Mouse (Mus musculus): Measurements from ENCODE around the gene Dscam. TPM values are rescaled to one million over a fixed set of nuclear protein-coding genes. Genes with fewer than 3 reads are reported as not detected.

Dscam gene
- polyA plus RNA-seq, 1 experiment from 2014 or later = not detected

DNA sequence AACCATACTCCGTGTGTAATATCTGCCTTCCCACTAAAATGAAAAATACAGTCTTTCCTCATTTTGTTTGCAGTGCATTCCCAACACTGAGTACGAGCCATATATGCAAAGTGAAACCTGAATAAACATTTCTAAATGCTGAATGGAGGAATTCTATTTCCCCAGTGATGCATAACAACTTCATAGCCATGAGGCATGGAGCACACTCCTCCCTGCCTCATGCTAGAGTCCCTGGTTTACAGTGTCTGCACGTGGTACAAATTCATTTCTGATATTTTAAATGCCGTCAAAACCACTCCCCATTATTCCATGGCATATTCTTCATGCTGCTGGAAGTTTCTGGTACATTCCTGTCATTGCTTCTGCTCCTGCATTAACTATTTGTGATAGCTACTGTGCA, 552.8 kb downstream of the Dscam start:
- Histone ChIP-seq H3K4me2 (no peak overlapping the region), H3K36me3 (no peaks in the 10 kb centered on the region), H3K4me3 (no peak overlapping the region), H3K27ac (ENCODE audit: poor library complexity, severe bottlenecking) (no peak overlapping the region), H3K4me1 (replicated peaks) (peaks cover 7% of the 10 kb centered on the region), H3K9ac (no peak overlapping the region), H3K9me3 (replicated peaks) (0 out of 2 replicates have a peak, but pooled peaks cover 3% of the 10 kb centered on the region), H3K27me3 (replicated peaks) (no peaks in the 10 kb centered on the region)
- no peak for ATAC-seq (ENCODE audit: insufficient number of reproducible peaks, low FRiP score)
- 64% methylated on average over 4 of the region's 4 CpGs for WGBS

DNA sequence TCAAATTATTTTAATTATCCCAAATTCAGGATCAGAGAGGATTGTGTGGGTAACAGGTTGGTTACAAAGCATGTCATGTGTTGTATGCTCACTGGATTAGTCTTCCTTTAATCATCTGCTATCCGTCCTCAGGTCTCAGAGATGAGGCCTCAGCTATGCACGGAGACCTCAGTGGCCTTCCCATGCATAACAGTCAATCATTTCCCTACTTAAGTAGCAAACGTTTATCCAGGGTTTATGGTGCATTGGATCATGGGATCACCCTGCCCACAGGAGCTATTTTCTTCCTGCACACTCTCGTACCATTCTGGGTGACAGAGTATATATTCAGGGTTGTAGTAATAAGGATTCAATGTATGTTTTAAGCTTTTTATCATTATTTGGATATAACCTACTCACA, 557.3 kb downstream of the Dscam start:
- peaks cover 13% of the 10 kb centered on the region for H3K4me1 ChIP-seq (replicated peaks)
- H3K27ac ChIP-seq (ENCODE audit: poor library complexity, severe bottlenecking) = no peak overlapping the region
- no peaks in the 10 kb centered on the region for H3K36me3 ChIP-seq
- 62% methylated on average over 4 of the region's 4 CpGs for WGBS
- H3K4me3 ChIP-seq = no peak overlapping the region
- H3K4me2 ChIP-seq = no peak overlapping the region
- ATAC-seq (ENCODE audit: insufficient number of reproducible peaks, low FRiP score) = no peak
- no peak overlapping the region for H3K9ac ChIP-seq
- H3K27me3 ChIP-seq (replicated peaks) = no peaks in the 10 kb centered on the region
- H3K9me3 ChIP-seq (replicated peaks) = 0 out of 2 replicates have a peak, but pooled peaks cover 3% of the 10 kb centered on the region

DNA sequence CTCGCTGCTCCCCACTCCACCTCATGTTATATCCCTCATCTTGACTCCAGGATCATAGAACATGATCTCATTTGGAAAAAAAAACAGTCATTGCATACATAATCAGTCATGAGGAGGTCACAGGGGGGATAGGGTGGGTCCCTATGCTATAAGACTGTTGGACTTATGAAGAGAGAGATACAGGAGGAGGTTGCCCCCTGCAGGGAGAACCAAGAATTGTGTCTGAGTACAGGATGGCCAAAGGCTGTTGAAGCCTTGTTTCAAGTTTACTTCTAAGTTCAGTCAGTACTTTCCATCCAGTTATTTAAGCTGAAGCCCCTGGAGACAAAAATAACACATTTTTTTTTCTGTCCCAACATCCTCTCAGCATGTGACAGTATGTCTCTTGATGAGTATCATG, 559.7 kb downstream of the Dscam start:
- peaks cover 6% of the 10 kb centered on the region; the same call in 1 of the 2 replicates for H3K4me1 ChIP-seq (replicated peaks)
- H3K27ac ChIP-seq (ENCODE audit: poor library complexity, severe bottlenecking) = no peak overlapping the region
- no peak overlapping the region for H3K4me3 ChIP-seq
- 76% methylated on average over 1 of the region's 1 CpGs for WGBS
- H3K4me2 ChIP-seq = no peak overlapping the region
- no peak overlapping the region for H3K9ac ChIP-seq
- no peak for ATAC-seq (ENCODE audit: insufficient number of reproducible peaks, low FRiP score)
- 0 out of 2 replicates have a peak, but pooled peaks cover 3% of the 10 kb centered on the region for H3K9me3 ChIP-seq (replicated peaks)
- no peaks in the 10 kb centered on the region for H3K36me3 ChIP-seq
- no peaks in the 10 kb centered on the region for H3K27me3 ChIP-seq (replicated peaks)

DNA sequence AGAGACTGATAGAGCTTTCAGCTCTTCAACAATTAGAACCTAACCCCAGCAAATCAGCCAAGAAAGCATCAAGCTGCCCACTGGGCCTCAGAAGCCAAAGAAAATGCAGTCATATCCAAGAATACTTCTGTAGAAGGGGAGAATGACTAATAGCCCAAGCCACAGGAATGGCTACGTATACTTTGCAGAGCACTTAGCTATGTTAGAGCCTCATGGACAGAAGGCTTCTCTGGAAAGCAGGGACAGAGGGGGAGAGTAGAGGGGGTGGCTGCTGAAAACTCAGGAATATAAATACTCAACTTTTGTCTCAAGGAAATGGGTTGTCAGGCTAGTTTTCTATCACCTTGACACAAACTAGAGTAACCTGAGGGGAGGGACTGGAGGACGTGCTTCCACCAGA, 568.3 kb downstream of the Dscam start:
- no peak for ATAC-seq (ENCODE audit: insufficient number of reproducible peaks, low FRiP score)
- Histone ChIP-seq H3K4me2 (no peak overlapping the region), H3K4me3 (no peak overlapping the region), H3K27ac (ENCODE audit: poor library complexity, severe bottlenecking) (no peak overlapping the region), H3K36me3 (no peaks in the 10 kb centered on the region), H3K27me3 (replicated peaks) (peaks cover 10% of the 10 kb centered on the region), H3K9ac (no peak overlapping the region), H3K9me3 (replicated peaks) (no peaks in the 10 kb centered on the region), H3K4me1 (replicated peaks) (no peaks in the 10 kb centered on the region)
- WGBS = 55% methylated on average over 2 of the region's 2 CpGs

DNA sequence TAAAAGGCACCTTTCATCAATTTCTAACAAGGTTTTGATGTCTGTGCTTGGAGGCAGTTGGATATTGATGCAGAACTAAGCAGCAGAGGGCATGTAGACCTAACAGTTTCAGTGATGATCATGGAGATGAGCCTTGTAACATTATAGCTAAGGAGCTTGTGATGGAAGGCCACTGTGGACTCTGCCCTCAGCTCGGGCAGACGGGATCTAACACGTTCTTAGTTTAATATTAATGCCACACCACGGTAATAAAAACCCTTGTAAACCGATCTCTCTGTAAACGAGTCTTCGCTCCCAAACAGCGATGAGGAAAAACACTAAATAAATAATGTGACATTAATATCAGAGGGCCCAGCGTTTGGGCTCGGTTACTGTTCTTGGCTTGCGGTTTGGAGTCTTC, 569.8 kb downstream of the Dscam start:
- no peak overlapping the region for H3K27ac ChIP-seq (ENCODE audit: poor library complexity, severe bottlenecking)
- peaks cover 10% of the 10 kb centered on the region for H3K27me3 ChIP-seq (replicated peaks)
- no peak for ATAC-seq (ENCODE audit: insufficient number of reproducible peaks, low FRiP score)
- no peaks in the 10 kb centered on the region for H3K36me3 ChIP-seq
- no peaks in the 10 kb centered on the region for H3K4me1 ChIP-seq (replicated peaks)
- H3K9me3 ChIP-seq (replicated peaks) = no peaks in the 10 kb centered on the region
- H3K9ac ChIP-seq = no peak overlapping the region
- WGBS = 90% methylated on average over 11 of the region's 11 CpGs
- H3K4me3 ChIP-seq = no peak overlapping the region
- no peak overlapping the region for H3K4me2 ChIP-seq

DNA sequence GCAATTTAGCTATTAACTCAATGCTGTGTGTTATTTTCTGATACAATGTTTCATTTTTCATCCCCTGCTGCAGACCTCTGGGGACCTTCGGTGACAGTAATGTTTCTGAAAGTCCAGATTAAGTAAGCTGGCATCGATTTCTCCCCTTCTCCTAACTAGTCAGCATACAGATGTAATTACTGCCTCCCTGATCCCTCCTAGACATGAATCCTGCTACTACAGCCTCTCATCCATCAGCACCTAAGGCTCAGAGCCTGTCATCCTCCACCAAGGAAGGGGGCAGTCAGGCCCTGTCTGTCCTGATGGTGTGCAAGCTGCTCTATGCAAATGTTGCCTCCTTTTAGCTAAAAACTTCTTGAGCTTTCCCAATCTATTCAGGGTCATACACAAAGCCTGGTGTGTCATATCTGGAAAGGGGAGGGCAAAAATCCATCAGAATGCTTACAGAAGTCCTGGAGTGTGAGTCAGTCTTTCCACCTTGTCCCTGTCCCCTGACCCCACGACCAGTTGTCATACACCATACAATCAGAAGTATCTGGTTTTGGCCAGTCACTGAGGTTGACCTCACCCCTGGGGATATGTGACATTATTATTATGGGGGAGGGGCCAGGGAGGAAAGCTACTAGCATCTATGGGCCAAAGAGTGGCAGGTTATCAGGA, 571.0 kb downstream of the Dscam start:
- 67% methylated on average over 3 of the region's 3 CpGs for WGBS
- no peak overlapping the region for H3K4me3 ChIP-seq

DNA sequence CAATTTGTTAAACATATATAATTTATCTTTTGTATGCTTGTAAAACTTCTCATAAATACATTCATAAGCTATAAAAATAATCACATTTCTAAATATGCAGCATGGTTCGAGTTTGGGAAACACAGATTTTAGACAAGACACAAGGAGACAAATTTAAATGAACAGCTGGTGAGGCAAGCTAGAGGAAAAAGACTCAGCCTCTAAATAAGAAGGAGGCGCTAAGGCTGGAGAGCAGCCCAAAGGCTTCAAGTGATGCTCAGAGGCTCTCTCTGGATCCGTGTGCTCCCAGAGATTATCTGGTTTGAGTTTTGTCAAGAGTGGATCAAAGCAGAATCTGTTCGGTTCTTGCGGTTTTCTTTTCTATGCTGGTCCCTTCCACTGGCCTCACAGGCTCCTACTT, 594.7 kb downstream of the Dscam start:
- no peak overlapping the region for H3K4me2 ChIP-seq
- H3K9ac ChIP-seq = no peak overlapping the region
- H3K4me1 ChIP-seq (replicated peaks) = no peaks in the 10 kb centered on the region
- WGBS = 84% methylated on average over 5 of the region's 5 CpGs
- H3K27ac ChIP-seq (ENCODE audit: poor library complexity, severe bottlenecking) = no peak overlapping the region
- no peaks in the 10 kb centered on the region for H3K9me3 ChIP-seq (replicated peaks)
- no peak overlapping the region for H3K4me3 ChIP-seq
- no peak for ATAC-seq (ENCODE audit: insufficient number of reproducible peaks, low FRiP score)
- 0 out of 2 replicates have a peak, but pooled peaks cover 3% of the 10 kb centered on the region for H3K27me3 ChIP-seq (replicated peaks)
- H3K36me3 ChIP-seq = no peaks in the 10 kb centered on the region

More for the DNA sequence above, 571.0 kb downstream of the Dscam start:
- no peak overlapping the region for H3K4me2 ChIP-seq
- no peaks in the 10 kb centered on the region for H3K9me3 ChIP-seq (replicated peaks)
- ATAC-seq (ENCODE audit: insufficient number of reproducible peaks, low FRiP score) = no peak
- H3K9ac ChIP-seq = no peak overlapping the region
- H3K27ac ChIP-seq (ENCODE audit: poor library complexity, severe bottlenecking) = no peak overlapping the region
- H3K4me1 ChIP-seq (replicated peaks) = no peaks in the 10 kb centered on the region
- peaks cover 10% of the 10 kb centered on the region for H3K27me3 ChIP-seq (replicated peaks)
- no peaks in the 10 kb centered on the region for H3K36me3 ChIP-seq

DNA sequence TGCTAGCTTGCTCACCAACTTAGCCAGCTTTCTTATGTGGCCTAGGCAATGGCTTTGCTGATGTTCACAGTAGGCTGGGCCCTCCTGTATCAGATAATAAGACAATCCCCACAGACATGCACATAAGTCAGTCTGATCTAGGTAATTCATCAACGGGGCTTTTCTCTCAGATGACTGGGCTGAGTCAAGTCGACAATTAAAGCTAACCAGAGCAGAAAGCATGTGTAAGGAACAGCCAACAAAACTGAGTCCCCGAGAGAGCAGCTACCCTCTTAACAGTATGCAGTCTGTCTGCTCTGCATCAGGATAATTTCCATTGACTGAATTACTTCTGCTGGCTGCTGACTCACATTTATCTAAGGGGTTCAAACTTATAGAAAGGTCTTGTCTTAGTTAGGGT, 603.1 kb downstream of the Dscam start:
- H3K27ac ChIP-seq (ENCODE audit: poor library complexity, severe bottlenecking) = no peak overlapping the region
- H3K27me3 ChIP-seq (replicated peaks) = no peaks in the 10 kb centered on the region
- no peak for ATAC-seq (ENCODE audit: insufficient number of reproducible peaks, low FRiP score)
- H3K4me2 ChIP-seq = no peak overlapping the region
- no peak overlapping the region for H3K4me3 ChIP-seq
- H3K9ac ChIP-seq = no peak overlapping the region
- no peaks in the 10 kb centered on the region for H3K9me3 ChIP-seq (replicated peaks)
- H3K36me3 ChIP-seq = no peaks in the 10 kb centered on the region
- WGBS = 47% methylated on average over 3 of the region's 3 CpGs
- H3K4me1 ChIP-seq (replicated peaks) = no peaks in the 10 kb centered on the region

DNA sequence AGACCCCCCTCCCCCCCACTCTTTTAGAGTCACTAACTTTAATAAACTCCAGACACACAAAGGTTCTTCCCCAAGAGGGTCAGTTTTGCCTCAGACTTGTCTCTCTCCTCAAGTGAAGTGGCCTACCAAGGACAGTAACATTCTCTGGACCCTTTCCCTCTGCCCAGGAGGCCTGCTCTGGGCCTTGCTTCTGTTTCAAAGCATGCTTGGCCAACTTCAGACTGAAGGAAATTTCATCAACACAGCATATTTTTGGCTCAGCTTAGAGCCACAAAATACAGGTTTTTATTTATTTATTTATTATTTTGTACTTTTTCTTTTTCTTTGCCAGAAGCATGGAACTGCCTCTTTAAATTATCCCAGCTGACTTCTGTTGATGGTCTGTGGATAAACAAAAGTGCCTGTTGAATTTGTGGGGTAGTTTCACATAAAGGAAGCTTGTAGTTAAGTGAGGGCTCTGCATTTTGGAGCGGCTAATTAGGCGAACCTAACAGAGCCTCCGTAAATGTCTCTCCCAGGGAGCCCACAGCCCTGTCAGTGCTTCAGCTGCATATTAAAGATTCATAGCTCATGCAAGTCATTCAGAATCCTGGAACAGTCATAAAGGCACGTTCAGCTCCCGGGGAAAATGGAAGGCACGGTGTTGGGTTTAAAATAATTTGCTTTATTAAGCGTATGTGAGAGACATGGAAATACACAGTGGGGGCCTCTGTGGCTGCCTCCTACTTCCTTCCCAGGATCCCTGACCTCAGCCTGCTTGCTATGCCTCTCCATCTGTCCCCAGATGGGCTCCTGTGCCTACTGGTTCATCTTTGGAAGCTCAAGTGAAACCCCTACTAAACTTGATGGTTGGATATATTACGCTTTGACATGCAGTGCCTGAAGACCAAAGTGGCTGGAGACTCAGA, 606.9 kb downstream of the Dscam start:
- Histone ChIP-seq H3K36me3 (no peaks in the 10 kb centered on the region), H3K9me3 (replicated peaks) (no peaks in the 10 kb centered on the region), H3K4me1 (replicated peaks) (no peaks in the 10 kb centered on the region), H3K27ac (ENCODE audit: poor library complexity, severe bottlenecking) (no peak overlapping the region), H3K27me3 (replicated peaks) (no peaks in the 10 kb centered on the region), H3K4me3 (no peak overlapping the region), H3K4me2 (no peak overlapping the region), H3K9ac (no peak overlapping the region)
- ATAC-seq (ENCODE audit: insufficient number of reproducible peaks, low FRiP score) = no peak
- 83% methylated on average over 8 of the region's 8 CpGs for WGBS

DNA sequence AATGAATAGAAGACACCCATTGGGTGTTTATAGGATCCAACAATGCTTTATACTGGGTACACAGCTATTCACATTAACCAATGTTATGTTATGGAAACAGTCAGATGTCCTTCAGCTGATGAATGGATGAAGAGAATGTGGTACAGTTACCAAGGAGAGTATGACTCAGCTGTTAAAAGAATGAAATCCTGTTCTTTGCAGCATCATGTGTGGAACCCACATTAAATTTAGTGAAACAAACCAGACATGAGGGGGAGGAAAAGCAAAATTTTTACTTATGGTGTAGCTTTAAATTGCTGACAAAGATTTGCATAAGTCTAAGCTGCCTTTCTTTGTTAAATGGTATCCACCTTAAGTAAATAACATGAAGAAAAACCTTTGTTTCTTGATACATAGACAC, 610.8 kb downstream of the Dscam start:
- Histone ChIP-seq H3K36me3 (no peaks in the 10 kb centered on the region), H3K4me2 (no peak overlapping the region), H3K27ac (ENCODE audit: poor library complexity, severe bottlenecking) (no peak overlapping the region), H3K9ac (no peak overlapping the region), H3K4me3 (no peak overlapping the region), H3K27me3 (replicated peaks) (no peaks in the 10 kb centered on the region), H3K4me1 (replicated peaks) (0 out of 2 replicates have a peak, but pooled peaks cover 6% of the 10 kb centered on the region), H3K9me3 (replicated peaks) (no peaks in the 10 kb centered on the region)
- ATAC-seq (ENCODE audit: insufficient number of reproducible peaks, low FRiP score) = no peak

DNA sequence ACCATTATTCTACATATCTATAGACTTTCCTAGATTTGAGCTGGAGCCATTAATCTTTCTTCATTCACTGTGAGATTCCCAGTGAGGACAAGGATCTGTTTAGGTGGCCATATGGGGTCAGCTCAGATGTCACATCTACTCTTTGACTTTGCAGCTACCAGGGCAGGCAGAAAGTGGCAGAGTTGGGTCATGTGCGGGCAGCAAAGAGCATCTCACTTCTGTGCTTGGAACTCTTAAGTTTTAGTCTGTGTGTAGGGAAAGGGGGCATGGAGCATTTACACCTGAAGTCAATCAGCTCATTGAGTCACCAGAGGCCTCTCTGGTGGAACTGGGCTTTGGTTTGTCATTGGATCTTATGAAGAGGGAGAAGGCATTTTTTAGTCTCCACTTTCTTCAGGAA, 612.2 kb downstream of the Dscam start:
- no peak overlapping the region for H3K9ac ChIP-seq
- no peaks in the 10 kb centered on the region for H3K9me3 ChIP-seq (replicated peaks)
- 0 out of 2 replicates have a peak, but pooled peaks cover 6% of the 10 kb centered on the region for H3K4me1 ChIP-seq (replicated peaks)
- no peak overlapping the region for H3K4me2 ChIP-seq
- H3K36me3 ChIP-seq = no peaks in the 10 kb centered on the region
- no peak overlapping the region for H3K4me3 ChIP-seq
- H3K27me3 ChIP-seq (replicated peaks) = no peaks in the 10 kb centered on the region
- no peak for ATAC-seq (ENCODE audit: insufficient number of reproducible peaks, low FRiP score)
- WGBS = 80% methylated on average over 1 of the region's 1 CpGs
- H3K27ac ChIP-seq (ENCODE audit: poor library complexity, severe bottlenecking) = no peak overlapping the region
